Mouse (Mus musculus) thymus, postnatal 14 days (tissue): ENCODE measurements at regions not wholly inside any gene's neighbourhood (a gene's known extent, or its start where the extent isn't known, plus 50 kb on each side); places are given as distances from the start of the nearest gene placed in this dataset.

Source experiments
- DNase-seq: peaks from one replicate; pipeline ENCODE4 v3.0.0; 2021

DNA sequence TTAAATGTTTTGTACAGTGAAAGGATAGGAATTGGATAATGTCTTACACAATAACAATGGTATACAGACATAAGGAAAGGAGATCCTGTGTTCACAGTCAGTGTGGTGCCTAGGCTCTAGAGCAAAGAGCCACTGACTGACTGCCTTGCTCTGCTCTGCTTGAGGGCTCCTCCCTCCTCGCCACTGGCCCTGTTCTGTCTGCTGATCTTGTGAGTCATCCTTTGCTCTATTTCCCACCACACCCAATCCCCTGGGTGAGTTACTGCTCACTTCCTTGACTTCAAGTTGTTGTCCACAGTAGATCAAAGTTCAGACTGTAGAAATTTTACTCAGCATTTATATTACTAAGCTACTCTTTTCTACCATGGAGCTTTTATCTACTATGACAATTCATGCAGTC lies 117.3 kb downstream of the Tmsb4x start:
- peak; percentile 14 for DNase-seq

DNA sequence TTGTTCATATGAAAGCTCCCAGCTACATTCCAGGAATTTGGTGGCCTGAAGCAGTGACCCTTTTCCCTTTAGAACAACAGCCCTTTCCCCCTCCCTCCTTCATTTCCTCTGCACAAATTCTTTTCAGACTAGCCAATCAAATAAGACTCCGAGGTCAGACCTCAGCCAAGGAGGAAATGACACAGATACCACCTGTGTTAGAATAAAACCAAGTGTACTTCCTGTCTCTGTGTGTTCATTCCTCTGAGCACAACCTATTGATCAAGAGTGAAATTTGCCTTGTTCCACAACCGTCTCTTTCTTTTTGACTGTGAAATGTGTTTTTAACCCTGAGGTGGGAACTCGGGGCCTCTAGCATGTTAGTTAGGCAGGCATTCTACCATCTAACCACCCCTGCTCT lies 120.2 kb downstream of the Tmsb4x start:
- DNase-seq = peak; percentile 33

DNA sequence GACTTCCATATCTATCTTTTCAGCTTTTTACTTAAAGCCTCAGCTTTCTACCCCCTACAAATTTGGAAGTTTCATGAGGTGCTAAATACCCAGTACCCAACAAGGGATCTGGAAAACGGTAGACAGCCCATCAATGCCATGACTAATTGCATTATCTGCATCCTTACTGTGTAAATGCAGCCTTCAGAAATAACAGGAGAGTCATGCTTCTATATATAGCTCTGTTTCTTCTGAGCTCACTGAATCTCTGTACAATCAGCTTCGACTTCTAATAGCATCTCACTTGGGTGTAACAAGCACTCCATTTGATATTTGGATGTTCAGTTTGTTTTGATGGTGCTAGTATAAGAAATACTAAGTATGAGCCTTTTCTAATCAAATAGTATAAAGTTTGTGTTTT lies 120.7 kb downstream of the Tmsb4x start:
- DNase-seq = no peak

DNA sequence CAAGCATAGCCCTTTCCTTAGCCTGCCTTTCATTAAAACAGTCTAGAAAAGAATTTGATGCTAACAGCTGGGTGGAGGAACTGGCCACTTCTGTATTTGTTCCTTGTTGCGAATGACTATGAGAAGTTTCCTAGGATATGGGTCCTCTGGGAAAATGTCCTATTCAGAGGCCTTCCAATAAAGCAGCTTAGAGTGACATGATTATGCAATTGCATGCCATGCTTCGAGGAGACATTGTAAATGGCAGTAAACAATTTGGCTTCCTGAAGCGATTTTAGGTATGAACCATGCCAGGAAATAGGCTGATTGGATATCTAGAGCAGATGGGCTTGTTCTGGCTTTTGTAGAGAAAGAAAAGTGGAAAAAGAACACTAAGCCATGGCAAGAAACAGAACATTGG lies 128.3 kb downstream of the Tmsb4x start:
- no peak for DNase-seq

DNA sequence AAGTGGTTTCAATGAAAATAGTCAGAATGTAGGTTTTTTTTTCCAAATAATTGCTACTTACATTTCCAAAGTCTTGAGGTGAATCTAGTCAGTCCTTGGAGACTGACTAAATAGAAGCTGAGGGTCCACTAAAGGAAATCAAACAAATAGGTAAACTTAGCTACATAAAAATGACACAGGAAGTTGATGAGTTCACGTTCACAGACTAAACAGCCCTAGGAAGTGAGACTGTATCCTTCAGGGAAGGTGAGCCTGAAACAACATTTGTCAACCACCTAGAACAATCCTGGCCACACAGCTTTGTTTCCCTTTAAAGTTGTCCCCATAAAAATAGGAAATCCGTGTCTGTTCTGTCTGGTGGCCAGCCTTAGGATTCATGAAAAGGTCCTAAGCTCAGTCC lies 140.0 kb downstream of the Tmsb4x start:
- no peak for DNase-seq

DNA sequence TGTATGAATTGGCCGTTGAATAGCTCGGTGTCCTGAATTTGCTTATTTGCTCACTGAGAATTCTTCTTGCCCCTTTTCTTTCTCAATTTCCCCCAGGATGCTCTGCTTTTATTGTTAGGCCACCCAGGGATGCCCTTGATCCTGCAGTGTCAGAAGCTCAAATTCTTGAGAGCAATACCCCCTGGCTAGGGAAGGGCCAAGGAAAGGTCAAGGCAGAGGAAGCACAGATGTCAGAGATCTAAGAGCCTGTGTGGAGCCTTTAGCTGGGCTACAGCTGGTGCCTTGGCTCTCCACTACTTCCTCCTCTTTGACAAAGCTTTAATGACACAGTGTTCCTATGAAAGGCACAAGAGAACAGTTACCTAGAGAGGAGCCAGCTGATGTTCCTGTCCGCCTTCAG lies 141.2 kb downstream of the Tmsb4x start:
- no peak for DNase-seq

DNA sequence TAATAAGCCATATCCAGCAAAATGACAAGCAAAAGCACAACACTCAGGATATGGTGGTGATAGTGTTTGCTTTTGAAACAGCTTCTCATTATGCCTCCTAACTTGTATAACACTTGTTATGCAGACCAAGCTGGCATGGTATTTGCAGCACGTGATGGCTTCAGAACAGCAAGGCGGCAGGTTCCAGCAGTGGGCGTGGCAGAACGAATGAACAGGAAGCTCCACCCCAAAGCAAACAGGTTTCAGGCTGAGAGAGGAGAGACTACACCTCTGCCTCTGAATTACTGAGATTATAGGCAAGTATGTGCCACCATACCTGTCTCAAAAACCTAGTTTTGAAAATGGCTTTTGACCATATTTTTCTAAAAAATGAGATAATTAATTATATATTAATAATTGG lies 145.2 kb downstream of the Tmsb4x start:
- peak; percentile 33 for DNase-seq

DNA sequence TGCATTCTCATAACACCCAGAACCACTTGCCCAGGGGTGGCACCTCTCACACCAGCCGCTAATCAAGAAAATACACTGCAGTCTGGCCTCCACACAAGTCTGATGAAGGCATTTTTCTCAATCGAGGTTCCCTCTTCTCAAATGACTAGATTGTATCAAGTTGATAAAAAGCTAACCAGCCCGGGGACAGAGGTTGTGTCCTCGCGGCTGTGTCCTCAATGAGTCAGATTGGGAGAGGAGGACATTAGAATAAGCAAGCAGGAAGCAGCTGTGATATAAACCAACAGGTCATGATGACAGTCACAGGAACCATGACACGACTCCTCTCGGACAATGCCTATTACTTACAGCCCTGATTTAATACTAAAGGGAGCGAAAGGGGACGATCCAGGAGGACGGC lies 156.7 kb downstream of the Tmsb4x start:
- no peak for DNase-seq

DNA sequence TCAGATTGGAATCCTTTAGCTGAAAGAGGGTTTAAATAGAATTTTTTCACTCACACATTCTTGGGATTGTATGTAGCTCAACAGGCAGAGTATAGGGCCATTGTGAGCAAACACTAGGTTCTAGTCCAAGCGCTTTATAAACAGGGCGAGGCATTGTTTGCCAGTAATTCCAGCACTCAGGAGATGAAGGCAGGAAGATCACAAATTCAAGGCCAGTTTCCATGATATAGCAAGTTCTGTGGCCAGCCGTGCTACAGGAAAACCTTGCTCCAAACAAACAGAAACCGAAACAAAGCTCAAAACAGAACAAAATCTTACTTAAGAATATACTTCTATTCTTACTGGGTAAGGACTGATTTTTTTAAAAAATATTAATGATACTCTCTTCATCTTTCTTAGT lies 159.0 kb downstream of the Tmsb4x start:
- DNase-seq = no peak

DNA sequence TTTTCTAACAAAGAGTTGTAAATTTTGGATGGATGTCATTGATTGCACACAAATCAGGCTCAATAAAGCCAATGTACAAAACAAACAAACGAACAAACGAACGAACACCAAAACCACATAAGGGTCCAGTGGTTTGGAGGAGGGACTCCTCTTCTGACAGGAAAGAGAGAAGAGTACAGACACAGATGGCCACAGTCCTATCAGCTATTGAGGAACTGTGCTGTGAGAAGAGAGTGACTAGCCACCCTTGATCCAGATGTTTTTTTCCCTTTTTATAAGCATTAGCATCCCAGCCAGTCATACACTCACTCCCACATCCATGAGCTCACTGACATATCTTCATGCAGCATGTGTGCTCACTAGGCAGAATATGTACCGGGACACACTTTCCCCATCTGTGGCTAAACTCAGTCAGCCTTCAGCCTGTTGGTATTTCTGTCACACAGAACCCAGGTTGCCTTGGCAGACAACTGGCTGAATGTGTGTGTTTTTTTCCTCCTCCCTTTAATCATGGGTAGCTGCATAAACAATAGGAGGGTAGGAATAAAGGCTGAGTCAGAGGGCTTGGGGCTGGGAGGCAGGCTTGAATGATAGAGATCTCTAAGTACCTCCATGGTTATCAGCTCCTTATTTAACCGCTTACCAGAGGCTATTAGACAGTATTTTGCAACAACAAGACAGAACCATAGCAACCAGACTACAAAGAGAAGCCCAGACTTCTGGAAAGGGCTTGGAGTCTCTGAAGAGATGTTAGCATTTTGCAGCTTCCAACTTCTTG lies 159.7 kb downstream of the Tmsb4x start:
- DNase-seq = no peak

DNA sequence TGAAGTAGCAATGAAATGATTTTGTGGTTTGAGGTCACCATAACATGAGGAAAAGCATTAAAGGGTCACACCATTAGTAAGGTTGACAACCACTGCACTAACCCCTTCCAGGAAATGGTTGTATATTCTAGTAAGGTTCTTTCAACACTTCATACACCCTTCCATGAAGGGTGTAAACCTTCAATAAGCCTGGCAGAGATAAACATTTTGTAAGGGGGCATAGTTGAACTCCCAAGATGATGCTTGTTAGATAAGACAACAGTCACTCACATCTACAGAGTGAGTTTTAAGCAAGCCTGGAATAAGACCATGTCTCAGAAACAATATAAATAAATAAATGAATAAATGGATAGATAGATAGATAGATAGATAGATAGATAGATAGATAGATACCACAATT lies 171.1 kb downstream of the Tmsb4x start:
- no peak for DNase-seq

DNA sequence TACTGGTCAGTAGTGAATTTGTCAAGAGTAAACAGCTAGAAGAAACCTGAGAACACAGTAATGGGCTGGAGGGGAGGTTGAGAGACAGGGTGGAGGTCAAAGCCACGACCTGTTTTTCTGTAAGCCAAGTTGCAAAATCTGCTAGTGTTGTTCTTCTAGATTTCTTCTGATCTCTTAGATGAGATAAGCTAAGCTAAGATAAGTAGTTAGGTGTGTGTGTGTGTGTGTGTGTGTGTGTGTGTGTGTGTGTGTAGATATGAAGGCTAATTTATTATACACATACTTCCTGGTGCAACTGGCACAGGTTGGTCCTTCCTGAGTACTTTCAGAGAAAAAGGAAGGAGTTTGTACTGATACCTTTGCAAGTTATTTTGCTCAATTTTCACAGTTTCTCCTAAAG lies 172.8 kb downstream of the Tmsb4x start:
- DNase-seq = no peak

DNA sequence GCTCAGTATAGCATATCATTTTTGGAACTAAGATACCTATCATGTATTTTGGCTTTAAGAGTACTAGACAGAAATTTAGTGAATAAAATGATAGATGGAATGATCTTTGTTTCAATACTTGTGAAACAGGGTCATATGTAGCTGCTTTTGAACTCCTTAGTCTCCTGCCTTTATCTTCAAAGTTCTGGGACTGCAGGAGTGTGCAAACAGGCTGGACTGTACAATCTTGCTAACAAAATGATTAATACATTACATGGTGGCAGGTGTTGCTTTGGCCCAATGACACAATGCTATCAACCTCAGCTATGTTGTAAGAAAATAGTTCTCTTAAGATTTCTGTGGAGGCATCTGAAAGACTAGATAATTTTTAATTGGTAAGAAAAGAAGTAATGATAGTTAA lies 173.5 kb downstream of the Tmsb4x start:
- no peak for DNase-seq

DNA sequence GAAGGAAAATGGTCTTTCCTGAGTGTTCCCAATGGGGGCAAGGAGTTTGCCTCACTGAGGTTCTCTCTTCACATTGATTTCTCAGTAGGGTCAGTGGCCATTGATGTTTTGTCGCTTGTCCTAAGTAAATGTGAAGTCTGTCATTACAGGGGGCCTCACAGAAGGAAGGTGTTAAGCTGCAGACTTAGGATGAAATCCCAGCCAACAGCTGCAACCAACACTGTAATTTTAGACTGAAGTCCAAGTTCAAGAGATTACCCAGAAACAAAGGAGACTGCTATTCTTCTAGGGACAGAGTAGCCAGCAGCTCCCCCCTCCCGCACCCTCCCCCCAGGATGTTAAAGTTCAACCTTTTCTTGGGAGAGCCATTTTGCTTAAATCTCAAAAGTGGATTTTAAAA lies 176.0 kb downstream of the Tmsb4x start:
- no peak for DNase-seq

DNA sequence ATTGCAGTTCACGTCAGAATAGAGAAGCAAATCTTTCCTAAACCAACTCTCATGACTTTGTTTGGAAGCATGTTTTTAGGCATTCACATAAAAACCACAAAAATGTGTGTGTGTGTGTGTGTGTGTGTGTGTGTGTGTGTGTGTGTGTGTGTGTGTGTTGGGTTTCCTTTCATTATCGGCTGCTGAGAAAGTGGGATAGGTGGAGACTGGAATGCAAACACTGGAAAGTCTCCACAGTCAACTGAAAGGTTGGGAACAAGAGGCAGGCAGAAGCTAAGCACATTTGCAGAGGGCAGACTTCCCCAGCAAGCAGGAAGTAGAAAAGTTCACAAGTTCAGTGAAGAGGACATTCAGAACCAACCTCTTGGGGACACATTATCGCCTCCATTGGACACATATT lies 176.5 kb downstream of the Tmsb4x start:
- DNase-seq = no peak

DNA sequence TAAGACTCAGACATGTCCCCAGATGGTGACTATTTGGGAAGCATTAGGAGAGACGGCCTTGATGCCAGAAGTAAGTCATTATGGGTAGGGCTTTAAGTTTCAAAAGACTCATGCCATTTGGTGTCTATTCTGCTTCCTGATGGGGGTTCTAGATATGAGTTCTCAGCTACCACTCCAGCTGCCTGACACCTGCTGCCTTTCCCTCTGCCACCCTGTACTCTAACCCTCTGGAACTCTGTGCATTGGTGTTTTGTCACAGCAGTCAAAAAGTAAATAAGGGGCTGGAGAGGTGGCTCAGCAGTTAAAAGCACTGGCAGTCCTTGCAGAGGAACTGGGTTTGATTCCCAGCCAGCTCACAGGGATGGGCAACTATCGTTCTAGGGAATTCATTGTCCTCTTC lies 177.6 kb downstream of the Tmsb4x start:
- DNase-seq = no peak

DNA sequence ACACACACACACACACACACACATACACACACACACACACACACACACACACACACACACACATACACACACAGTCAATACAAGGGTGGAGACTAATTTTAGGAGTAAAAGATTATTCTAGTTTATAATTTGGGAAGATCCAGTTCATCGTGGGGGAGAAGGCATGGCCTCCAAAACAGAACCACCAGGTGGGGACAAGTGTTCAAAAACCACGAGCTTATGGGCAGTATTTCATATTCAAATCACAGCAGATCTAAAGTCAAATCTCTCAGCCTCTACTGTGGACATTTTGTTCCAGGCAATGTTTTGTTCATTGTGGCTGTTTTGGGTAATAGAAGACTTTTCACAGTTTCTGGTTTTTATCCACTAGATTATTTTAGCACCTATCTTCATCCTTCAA lies 193.5 kb downstream of the Tmsb4x start:
- no peak for DNase-seq

DNA sequence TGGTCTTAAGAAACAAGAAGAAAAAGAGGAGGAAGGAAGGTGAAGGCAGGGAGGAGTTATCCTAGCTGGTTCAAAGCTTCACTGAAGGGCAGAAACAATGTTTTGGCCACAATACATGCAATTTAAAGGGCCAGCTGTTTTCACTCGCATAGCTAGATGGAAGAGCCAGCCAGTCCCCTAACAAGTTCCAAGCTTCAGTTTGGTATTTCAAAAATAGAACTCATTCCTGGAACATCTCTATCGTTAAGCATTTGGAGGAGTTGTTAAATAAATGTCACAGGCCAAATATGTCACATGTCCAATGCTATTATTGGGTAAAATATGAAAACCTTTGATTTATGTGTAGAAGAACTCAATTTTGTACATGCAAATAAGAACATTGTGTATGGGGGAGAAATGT lies 194.8 kb downstream of the Tmsb4x start:
- no peak for DNase-seq

DNA sequence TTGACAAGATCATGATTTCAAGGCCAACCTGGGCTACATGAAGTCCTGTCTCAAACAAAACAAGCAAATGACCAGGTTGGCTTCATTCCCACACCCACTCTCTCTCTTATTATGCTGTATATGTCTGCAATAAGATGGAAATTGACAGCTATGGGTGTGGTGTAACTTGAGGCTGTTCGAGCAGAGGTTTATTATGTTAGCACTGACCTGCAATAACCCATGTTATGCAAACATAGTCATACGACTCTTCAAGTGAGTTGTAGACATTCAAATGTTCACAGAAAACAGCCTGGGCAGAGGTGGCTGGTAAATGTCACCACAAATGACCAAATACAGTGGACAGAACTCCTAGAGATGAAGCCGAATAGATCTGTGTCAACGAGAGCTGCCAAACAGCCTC lies 196.2 kb downstream of the Tmsb4x start:
- DNase-seq = no peak

DNA sequence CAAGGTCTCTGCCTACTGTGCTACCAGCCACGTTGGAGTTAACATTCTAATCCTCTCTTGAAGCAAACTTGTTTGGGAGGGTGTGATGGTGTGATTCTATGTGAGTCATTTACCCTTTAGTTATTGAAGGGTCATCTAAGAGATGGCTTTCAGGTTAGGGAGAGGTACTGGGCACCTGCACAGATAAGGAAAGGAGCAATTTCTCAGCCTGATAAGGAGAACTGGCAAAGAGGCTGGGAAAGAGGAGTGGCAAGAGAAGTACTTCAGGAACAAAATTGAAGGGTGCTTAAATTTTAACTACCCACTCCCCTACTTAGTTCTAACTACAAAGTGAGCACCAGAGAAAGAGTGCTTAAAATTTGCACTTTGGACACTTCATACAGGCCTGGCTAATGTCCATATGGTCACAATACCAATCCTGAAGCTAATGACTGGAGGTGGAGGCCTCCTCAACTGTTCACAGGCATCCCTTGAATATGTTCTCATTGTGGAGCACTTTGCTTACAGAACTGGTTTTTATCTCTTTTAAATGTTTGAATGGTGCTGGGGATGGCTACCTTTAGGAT lies 197.1 kb downstream of the Tmsb4x start:
- no peak for DNase-seq

DNA sequence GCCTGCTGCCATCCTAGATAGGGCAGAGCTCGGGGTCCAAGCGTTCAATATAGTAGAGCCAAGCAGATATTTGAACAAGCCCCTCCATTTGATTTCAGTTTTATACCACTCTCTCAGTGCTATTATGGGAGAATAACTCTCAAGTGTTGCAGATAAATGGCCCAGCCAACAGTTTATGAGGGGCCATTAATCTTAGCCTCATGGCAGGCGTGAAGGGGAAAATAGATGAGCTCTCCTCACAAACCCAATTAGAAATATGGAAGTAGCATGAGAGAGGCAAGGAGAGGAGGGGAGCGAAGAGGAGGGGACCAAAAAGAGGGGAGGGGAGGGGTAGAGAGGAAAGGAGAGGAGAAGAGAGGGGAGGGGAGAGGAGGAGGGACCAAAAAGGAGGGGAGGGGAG lies 213.3 kb downstream of the Tmsb4x start:
- DNase-seq = no peak

DNA sequence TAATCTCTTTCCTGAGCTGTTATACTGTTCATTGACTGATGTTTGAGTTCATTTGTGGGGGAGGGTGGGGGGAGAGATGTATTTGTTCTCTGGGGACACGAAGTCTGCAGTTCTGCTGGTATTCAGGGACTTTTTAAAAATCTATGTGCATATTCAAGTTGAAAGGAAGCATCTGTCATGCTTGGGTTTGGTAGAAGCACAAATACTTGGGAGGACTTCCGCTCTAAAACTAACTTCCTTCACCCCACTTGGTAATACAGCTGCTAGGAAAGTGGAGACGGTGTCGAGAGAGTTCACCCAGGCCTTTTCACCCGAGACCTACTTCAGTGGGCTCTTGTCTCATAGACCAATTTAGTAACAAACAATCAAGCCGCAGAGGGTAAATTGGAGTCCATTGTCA lies 228.1 kb downstream of the Tmsb4x start:
- peak; percentile 3 for DNase-seq

DNA sequence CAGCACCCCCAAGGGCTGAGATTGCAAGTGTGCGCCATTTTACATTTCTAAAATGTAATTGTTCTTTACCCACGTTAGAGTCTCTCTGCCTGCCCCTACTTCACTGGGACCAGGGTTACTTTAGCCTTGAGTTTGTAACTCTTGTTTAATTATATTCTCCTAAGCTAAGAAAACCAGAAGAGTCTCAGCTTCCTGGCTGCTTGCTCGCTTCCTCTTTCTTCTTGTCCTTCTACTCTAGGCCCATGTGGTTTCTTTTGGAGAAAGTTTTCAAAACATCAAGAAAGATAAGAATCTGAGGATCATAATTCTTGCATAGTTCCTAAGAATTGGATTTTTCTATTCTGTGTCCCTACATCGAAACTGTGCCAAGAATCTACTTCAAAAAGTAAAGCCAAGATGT lies 228.6 kb downstream of the Tmsb4x start:
- no peak for DNase-seq

DNA sequence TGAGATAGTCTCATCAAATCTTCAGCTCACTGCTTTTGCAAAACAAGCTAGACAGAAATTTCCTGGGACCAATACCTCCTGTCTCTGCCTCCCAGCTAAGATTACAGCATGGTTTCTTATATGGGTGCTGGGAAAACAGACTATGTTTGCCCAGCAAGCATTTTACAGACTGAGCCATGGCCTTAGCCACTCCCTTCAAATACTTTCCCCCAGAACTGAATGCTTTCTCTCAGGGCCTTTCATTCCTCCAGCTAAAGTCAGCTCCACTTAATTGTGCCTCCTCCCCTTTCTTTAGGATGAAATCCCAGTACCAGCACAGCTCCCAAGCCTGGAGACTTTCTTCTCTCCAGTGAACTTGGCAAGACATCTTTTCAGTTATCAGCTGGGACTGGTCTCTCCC lies 232.1 kb downstream of the Tmsb4x start:
- DNase-seq = no peak

DNA sequence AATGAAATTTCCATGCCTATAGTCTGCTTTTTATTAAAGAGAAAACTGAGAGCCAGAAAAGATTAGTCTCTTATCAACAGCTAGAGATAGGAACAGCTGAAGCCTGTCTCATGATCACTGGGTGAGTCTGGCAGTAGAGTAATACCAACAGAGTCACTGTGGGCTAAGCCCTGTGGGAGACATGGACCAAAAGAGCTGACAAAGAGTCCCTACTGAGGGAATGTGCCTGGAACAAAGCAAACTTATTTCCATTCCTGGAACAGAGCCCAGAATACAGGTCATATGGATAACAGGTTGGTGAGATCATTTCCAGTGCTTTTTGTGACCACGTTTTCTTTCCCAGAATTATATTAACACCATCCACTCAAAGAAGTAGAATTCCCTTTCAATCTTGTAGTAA lies 237.4 kb downstream of the Tmsb4x start:
- DNase-seq = no peak
